Mouse (Mus musculus) gonadal fat pad, adult 2 months (tissue): ENCODE data around the gene Exoc3l4. TPM values are rescaled to one million over a fixed set of nuclear protein-coding genes. Genes with fewer than 3 reads are reported as not detected.

Source experiments
- DNase-seq: peaks from one replicate; pipeline ENCODE4 v3.0.0-alpha.2; 2012; ENCODE audit warnings: low read depth
- polyA plus RNA-seq: library from polyadenylated mRNA; depleted of rRNA; stranded (reverse); fragments of >200 nt; gene quantifications from 2 replicates; pipeline ENCODE4 v1.2.3, GENCODE M21; 2012; rRNA removed

Exoc3l4 gene
- 26.9 and 29.2 TPM in 2 replicates for polyA plus RNA-seq

- no peak for DNase-seq
Measured at GRCm38 (mm10) chr12:111416921-111417779, at the start of gene Exoc3l4. Gene Exoc3l4 (plus strand): TSS chr12:111417017.

GRCm38 (mm10) chr12:111367065-111367464 lies 49.8 kb upstream of the Exoc3l4 start:
- DNase-seq, result no peak

GRCm38 (mm10) chr12:111370249-111370648 lies 46.6 kb upstream of the Exoc3l4 start:
- no peak for DNase-seq

GRCm38 (mm10) chr12:111371905-111372304 lies 44.9 kb upstream of the Exoc3l4 start:
- DNase-seq, result no peak

- no peak for DNase-seq
Measured at GRCm38 (mm10) chr12:111373411-111373810, 43.4 kb upstream of the Exoc3l4 start.

GRCm38 (mm10) chr12:111374727-111375126 lies 42.1 kb upstream of the Exoc3l4 start:
- no peak for DNase-seq

GRCm38 (mm10) chr12:111375559-111375958 lies 41.3 kb upstream of the Exoc3l4 start:
- no peak for DNase-seq

- DNase-seq, result no peak
Measured at GRCm38 (mm10) chr12:111376053-111376452, 40.8 kb upstream of the Exoc3l4 start.

- no peak for DNase-seq
Measured at GRCm38 (mm10) chr12:111376826-111377331, 39.9 kb upstream of the Exoc3l4 start.

- no peak for DNase-seq
Measured at GRCm38 (mm10) chr12:111377376-111377973, 39.3 kb upstream of the Exoc3l4 start, which contains the start of gene Cdc42bpb. Gene Cdc42bpb (minus strand): TSS chr12:111377718.

GRCm38 (mm10) chr12:111377986-111378490 lies 38.8 kb upstream of the Exoc3l4 start:
- DNase-seq, result no peak

- no peak for DNase-seq
Measured at GRCm38 (mm10) chr12:111378812-111379211, 38.0 kb upstream of the Exoc3l4 start.

- DNase-seq, result no peak
Measured at GRCm38 (mm10) chr12:111385883-111386641, 30.8 kb upstream of the Exoc3l4 start.

- no peak for DNase-seq
Measured at GRCm38 (mm10) chr12:111386642-111387120, 30.1 kb upstream of the Exoc3l4 start.

- no peak for DNase-seq
Measured at GRCm38 (mm10) chr12:111387146-111387545, 29.7 kb upstream of the Exoc3l4 start.

GRCm38 (mm10) chr12:111394008-111394407 lies 22.8 kb upstream of the Exoc3l4 start:
- DNase-seq, result no peak

GRCm38 (mm10) chr12:111396997-111397396 lies 19.8 kb upstream of the Exoc3l4 start:
- no peak for DNase-seq

- no peak for DNase-seq
Measured at GRCm38 (mm10) chr12:111401454-111402184, 15.2 kb upstream of the Exoc3l4 start.

GRCm38 (mm10) chr12:111404880-111405279 lies 11.9 kb upstream of the Exoc3l4 start:
- no peak for DNase-seq

GRCm38 (mm10) chr12:111406622-111407021 lies 10.2 kb upstream of the Exoc3l4 start, which contains the start of gene Lbhd2:
Gene Lbhd2 (plus strand): TSS chr12:111406809.
- DNase-seq, result no peak

GRCm38 (mm10) chr12:111409583-111409982 lies 7.2 kb upstream of the Exoc3l4 start:
- no peak for DNase-seq
